Mouse (Mus musculus): ENCODE data around the gene Defa31. TPM values are rescaled to one million over a fixed set of nuclear protein-coding genes. Genes with fewer than 3 reads are reported as not detected.
"Not testable (repeated sequence)": the region's sequence is repeated elsewhere in the genome, so short reads cannot be mapped to it uniquely, and the experiment has no call there.

Defa31 gene
- total RNA-seq (2021): not detected
- long read RNA-seq: 0 reads

GRCm38 (mm10) chr8:21191314-21191713, at the start of gene Defa31:
TSS of gene Defa31 (plus strand) at chr8:21191614.
- not testable (repeated sequence) for DNase-seq (ENCODE audit: low spot score in 2 of 2)

GRCm38 (mm10) chr8:21161977-21162376, 29.4 kb upstream of the Defa31 start, which contains the start of gene Defa22:
TSS of gene Defa22 (plus strand) at chr8:21162277.
- not testable (repeated sequence) for DNase-seq (ENCODE audit: low spot score in 2 of 2)

GRCm38 (mm10) chr8:21201261-21201660, 9.8 kb downstream of the Defa31 start, which contains the start of gene Gm15293:
TSS of gene Gm15293 (plus strand) at chr8:21201561.
- DNase-seq (ENCODE audit: low spot score in 2 of 2): not testable (repeated sequence)

Other genes starting within 250 kb of the Defa31 start
- not detected for gene AY761185, start 246.9 kb upstream of the Defa31 start, total RNA-seq (2021)
- not detected for gene Defa21, start 166.1 kb upstream of the Defa31 start, total RNA-seq (2021)
- not detected for gene Defa23, start 136.6 kb upstream of the Defa31 start, total RNA-seq (2021)
- not detected for gene Defa35, start 126.6 kb upstream of the Defa31 start, total RNA-seq (2021)
- gene Defa25, start 107.2 kb upstream of the Defa31 start, total RNA-seq (2021): not detected
- gene Gm14851, start 95.6 kb upstream of the Defa31 start, total RNA-seq (2021): not detected
- not detected for gene Defa30, start 57.0 kb upstream of the Defa31 start, total RNA-seq (2021)
- not detected for gene Defa22, start 29.3 kb upstream of the Defa31 start, total RNA-seq (2021)
- not detected for gene Gm15293, start 9.9 kb downstream of the Defa31 start, total RNA-seq (2021)
- not detected for gene Gm15292, start 58.1 kb downstream of the Defa31 start, total RNA-seq (2021)
- gene Defa27, start 123.9 kb downstream of the Defa31 start, total RNA-seq (2021): not detected
- not detected for gene Defa29, start 135.4 kb downstream of the Defa31 start, total RNA-seq (2021)
- gene Defa2, start 186.9 kb downstream of the Defa31 start, total RNA-seq (2021): not detected
- gene Defa33, start 200.2 kb downstream of the Defa31 start, total RNA-seq (2021): not detected
- gene Defa36, start 235.8 kb downstream of the Defa31 start, total RNA-seq (2021): not detected